Mouse (Mus musculus) liver, adult 2 months (tissue): ENCODE measurements around the gene Ripor3.

Source experiments
- CTCF ChIP-seq: fragments of 200-500 bp; IDR thresholded peaks from 2 replicates; pipeline ENCODE4 v1.5.1; 2011; ENCODE audit warnings: low read depth, low read length, control low read depth
- POLR2A ChIP-seq: fragments of 200-500 bp; IDR thresholded peaks from 2 replicates; pipeline ENCODE4 v1.6.1; 2011; ENCODE audit warnings: low read length, control low read depth; ENCODE audit not compliant: insufficient read depth; ENCODE audit errors: extremely low read depth

GRCm38 (mm10) chr2:167930975-167931374 is 79.4 kb downstream of the Ripor3 start:
- TF ChIP-seq POLR2A (no peak), CTCF (no peak)
